Mouse (Mus musculus) embryonic facial prominence, embryonic 14.5 days (tissue): ENCODE data around the gene Camta1. TPM values are rescaled to one million over a fixed set of nuclear protein-coding genes. Genes with fewer than 3 reads are reported as not detected.

Experiments used
- ATAC-seq: fragments of 200-750 bp; cut with Nextera tagmentation; 2 replicates; pipeline ENCODE4 v1.8.0; 2017; ENCODE audit warnings: low read depth, moderate number of reproducible peaks, moderate TSS enrichment
- DNase-seq: peaks from one replicate; pipeline ENCODE4 v3.0.0-alpha.2; 2015; ENCODE audit warnings: low spot score
- H3K27ac ChIP-seq: fragments of 300-500 bp; sonication (generic); replicated peaks from 2 replicates; pipeline ENCODE4 v1.5.1; 2014; ENCODE audit warnings: low read depth, mild to moderate bottlenecking, low read length, moderate library complexity
- H3K27me3 ChIP-seq: fragments of 300-500 bp; sonication (generic); replicated peaks from 2 replicates; pipeline ENCODE4 v1.6.1; 2014; ENCODE audit warnings: low read length; ENCODE audit not compliant: control insufficient read depth, insufficient read depth
- H3K36me3 ChIP-seq: fragments of 300-500 bp; sonication (generic); 2 replicates; pipeline ENCODE4 v1.6.1; 2014; ENCODE audit warnings: low read length, mixed read lengths; ENCODE audit not compliant: control insufficient read depth, insufficient read depth
- H3K4me1 ChIP-seq: fragments of 300-500 bp; sonication (generic); 2 replicates; pipeline ENCODE4 v1.6.1; 2014; ENCODE audit warnings: antibody characterized with exemption, low read length; ENCODE audit not compliant: control insufficient read depth, insufficient read depth
- H3K4me2 ChIP-seq: fragments of 300-500 bp; sonication (generic); 2 replicates; pipeline ENCODE4 v1.6.1; 2014; ENCODE audit warnings: low read depth, mild to moderate bottlenecking, low read length, moderate library complexity, mixed read lengths
- H3K4me3 ChIP-seq: fragments of 300-500 bp; sonication (generic); 2 replicates; pipeline ENCODE4 v1.5.1; 2014; ENCODE audit warnings: low read depth, mild to moderate bottlenecking, low read length
- H3K9ac ChIP-seq: fragments of 300-500 bp; sonication (generic); 2 replicates; pipeline ENCODE4 v1.6.1; 2014; ENCODE audit warnings: low read depth, mild to moderate bottlenecking, low read length, moderate library complexity, mixed read lengths
- H3K9me3 ChIP-seq: fragments of 300-500 bp; sonication (generic); 2 replicates; pipeline ENCODE4 v1.6.1; 2016; ENCODE audit warnings: low read length; ENCODE audit not compliant: control insufficient read depth
- WGBS: fragments of 180-500 bp; shearing (Covaris S2); extraction: QIAGEN DNeasy Blood & Tissue Kit; methylation state at CpG from one replicate; pipeline ENCODE4 v1.1.7; 2014; 5-methylcytosine and 5-hydroxymethylcytosine counted together
- polyA plus RNA-seq: library from polyadenylated mRNA; unstranded; fragments of >200 nt; fragmentation: Nextera tagmentation; extraction: Ambion mirVana; gene quantifications from 2 replicates; pipeline ENCODE4 v1.2.1, GENCODE M21; 2014

The Camta1 gene
- polyA plus RNA-seq, 1 experiment from 2014 or later = 77.3 TPM

DNA sequence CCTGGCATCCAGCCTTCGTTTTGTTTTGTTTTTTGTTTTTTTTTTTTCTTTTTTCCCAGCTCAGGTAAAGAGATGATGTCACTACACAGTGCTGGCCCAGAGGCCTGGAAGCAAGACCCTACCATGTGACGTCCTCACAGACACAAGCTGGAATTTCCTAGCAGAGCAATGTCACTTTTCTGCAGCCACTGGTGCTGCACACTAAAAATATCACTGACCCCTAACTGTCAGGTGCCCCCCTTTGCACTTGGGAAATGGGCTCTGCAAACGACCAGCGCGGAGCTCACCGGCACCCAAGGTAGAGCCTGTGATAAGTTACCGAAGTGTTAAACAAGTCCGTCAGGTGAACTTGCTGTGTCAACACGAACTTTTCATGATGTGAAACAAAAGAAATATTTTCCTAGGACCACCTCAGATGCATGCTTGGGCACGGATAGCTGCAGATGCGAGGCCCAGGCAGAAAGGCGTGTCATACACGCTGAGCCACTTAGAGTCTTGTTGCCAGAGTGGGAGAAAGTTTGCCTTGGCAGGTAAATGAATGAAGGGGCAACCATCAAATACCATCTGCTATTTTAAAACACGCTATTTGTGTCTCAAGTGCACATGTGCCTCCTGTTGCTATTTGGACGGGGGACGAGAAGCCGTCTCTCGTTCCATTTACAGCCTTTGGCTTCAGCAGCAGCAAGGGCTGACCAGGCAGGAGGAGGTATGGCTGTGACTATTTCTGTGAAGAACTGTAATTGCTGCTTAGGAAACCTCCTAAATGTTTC, 765.2 kb downstream of the Camta1 start:
- Histone ChIP-seq H3K27me3 (no peaks in the 10 kb centered on the region), H3K4me3 (no peak overlapping the region), H3K9me3 (no peaks in the 10 kb centered on the region), H3K9ac (no peak overlapping the region), H3K27ac (no peak overlapping the region), H3K36me3 (no peaks in the 10 kb centered on the region), H3K4me2 (no peak overlapping the region), H3K4me1 (no peaks in the 10 kb centered on the region; the same call in 1 of the 2 replicates)
- DNase-seq = no peak
- ATAC-seq = no peak
- WGBS = 77% methylated on average over 18 of the region's 18 CpGs

- Histone ChIP-seq H3K9me3 (no peaks in the 10 kb centered on the region), H3K4me1 (no peaks in the 10 kb centered on the region; the same call in 1 of the 2 replicates), H3K4me2 (no peak overlapping the region), H3K9ac (no peak overlapping the region), H3K27me3 (no peaks in the 10 kb centered on the region), H3K27ac (no peak overlapping the region), H3K4me3 (no peak overlapping the region), H3K36me3 (no peaks in the 10 kb centered on the region)
- 28% methylated on average over 2 of the region's 2 CpGs for WGBS
- DNase-seq (no peak), ATAC-seq (no peak)
Measured at GRCm38 (mm10) chr4:151095207-151095606, 766.5 kb downstream of the Camta1 start.

DNA sequence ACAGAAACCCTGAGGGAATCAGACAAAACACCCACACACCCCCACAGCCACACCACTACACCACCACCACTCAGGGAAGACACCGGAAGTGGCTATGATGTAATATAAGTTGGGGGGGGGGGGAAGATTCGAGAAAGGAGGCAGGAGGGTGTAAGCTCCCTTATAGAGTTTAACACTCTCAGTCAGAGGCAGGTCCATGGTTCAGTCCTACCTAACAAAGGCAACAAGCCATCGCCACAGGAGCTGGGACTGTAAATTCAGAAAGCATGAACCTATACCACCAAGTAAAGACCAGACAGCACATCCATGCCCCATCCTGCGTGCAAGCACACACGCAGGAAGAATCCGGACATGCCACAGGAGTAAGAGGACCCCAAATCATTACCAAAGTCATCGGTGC, 772.4 kb downstream of the Camta1 start, which contains the start of gene Gm13090:
Gene Gm13090 (plus strand): TSS at position 301 of the 400 bp plus-strand sequence.
- H3K27ac ChIP-seq = no peak within 1 kb of the TSS
- H3K4me3 ChIP-seq = no peak within 1 kb of the TSS
- H3K9ac ChIP-seq = peak within 1 kb of the TSS; percentile 34; the same call in 1 of the 2 replicates
- H3K27me3 ChIP-seq = no peaks in the 10 kb centered on the region
- no peaks in the 10 kb centered on the region for H3K9me3 ChIP-seq
- peaks cover 12% of the 10 kb centered on the region; the same call in 1 of the 2 replicates for H3K36me3 ChIP-seq
- H3K4me2 ChIP-seq = no peak within 1 kb of the TSS
- DNase-seq (no peak), ATAC-seq (no peak)
- H3K4me1 ChIP-seq = no peaks in the 10 kb centered on the region
- 89% methylated on average over 7 of the region's 7 CpGs for WGBS

- Histone ChIP-seq H3K9ac (peak overlapping the region; percentile 34; the same call in 1 of the 2 replicates), H3K4me1 (no peaks in the 10 kb centered on the region), H3K27me3 (no peaks in the 10 kb centered on the region), H3K9me3 (no peaks in the 10 kb centered on the region), H3K4me3 (no peak overlapping the region), H3K4me2 (no peak overlapping the region), H3K36me3 (peaks cover 16% of the 10 kb centered on the region; the same call in 1 of the 2 replicates), H3K27ac (no peak overlapping the region)
- ATAC-seq (no peak), DNase-seq (no peak)
- 84% methylated on average over 14 of the region's 14 CpGs for WGBS
Measured at GRCm38 (mm10) chr4:151088819-151089218, 772.9 kb downstream of the Camta1 start.

GRCm38 (mm10) chr4:151087358-151087757, 774.3 kb downstream of the Camta1 start:
- Histone ChIP-seq H3K4me2 (no peak overlapping the region), H3K4me3 (no peak overlapping the region), H3K4me1 (no peaks in the 10 kb centered on the region), H3K9ac (no peak overlapping the region), H3K27ac (no peak overlapping the region), H3K9me3 (no peaks in the 10 kb centered on the region), H3K27me3 (no peaks in the 10 kb centered on the region), H3K36me3 (peaks cover 31% of the 10 kb centered on the region; the same call in 1 of the 2 replicates)
- ATAC-seq (no peak), DNase-seq (no peak)
- WGBS = 97% methylated on average over 1 of the region's 1 CpGs

GRCm38 (mm10) chr4:151083027-151083426, 778.6 kb downstream of the Camta1 start:
- Histone ChIP-seq H3K9ac (no peak overlapping the region), H3K4me3 (no peak overlapping the region), H3K27me3 (no peaks in the 10 kb centered on the region), H3K4me1 (no peaks in the 10 kb centered on the region), H3K36me3 (peaks cover 46% of the 10 kb centered on the region; the same call in 1 of the 2 replicates), H3K27ac (no peak overlapping the region), H3K4me2 (no peak overlapping the region), H3K9me3 (no peaks in the 10 kb centered on the region)
- WGBS = 75% methylated on average over 5 of the region's 5 CpGs
- no peak for ATAC-seq
- no peak for DNase-seq

DNA sequence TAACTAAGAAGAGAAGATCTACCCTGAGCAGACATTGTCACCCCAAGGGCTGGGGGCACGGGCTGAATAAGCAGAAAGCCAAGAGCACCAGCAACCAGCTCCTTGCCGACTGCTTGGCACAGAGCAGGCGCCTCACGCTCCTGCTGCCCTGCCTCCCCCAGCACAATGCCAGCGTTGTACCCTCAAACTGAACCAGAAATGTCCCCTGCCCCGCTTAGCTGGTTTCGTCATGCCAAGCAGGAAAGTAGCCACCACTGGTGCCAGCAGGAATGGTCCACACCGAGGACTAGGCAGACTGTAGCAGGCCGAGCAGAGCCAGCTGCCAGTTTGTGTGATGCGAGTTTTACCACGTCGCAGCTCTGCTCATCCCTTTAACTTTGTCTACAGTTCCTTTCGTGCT, 779.7 kb downstream of the Camta1 start:
- Histone ChIP-seq H3K9ac (no peak overlapping the region), H3K27ac (no peak overlapping the region), H3K4me2 (no peak overlapping the region), H3K4me1 (no peaks in the 10 kb centered on the region), H3K36me3 (peaks cover 55% of the 10 kb centered on the region), H3K9me3 (no peaks in the 10 kb centered on the region), H3K27me3 (no peaks in the 10 kb centered on the region), H3K4me3 (no peak overlapping the region)
- 92% methylated on average over 13 of the region's 13 CpGs for WGBS
- ATAC-seq (no peak), DNase-seq (no peak)

- Histone ChIP-seq H3K4me3 (no peak overlapping the region), H3K4me1 (no peaks in the 10 kb centered on the region), H3K9me3 (no peaks in the 10 kb centered on the region), H3K4me2 (no peak overlapping the region), H3K27me3 (no peaks in the 10 kb centered on the region), H3K9ac (no peak overlapping the region), H3K36me3 (peaks cover 57% of the 10 kb centered on the region), H3K27ac (no peak overlapping the region)
- WGBS = 78% methylated on average over 2 of the region's 2 CpGs
- DNase-seq = no peak
- ATAC-seq = no peak
Measured at GRCm38 (mm10) chr4:151081355-151081754, 780.3 kb downstream of the Camta1 start.

GRCm38 (mm10) chr4:151074817-151075216, 786.9 kb downstream of the Camta1 start:
- no peaks in the 10 kb centered on the region for H3K27me3 ChIP-seq
- WGBS = 92% methylated on average over 15 of the region's 15 CpGs
- no peaks in the 10 kb centered on the region for H3K9me3 ChIP-seq
- H3K27ac ChIP-seq = no peak overlapping the region
- DNase-seq = no peak
- H3K4me1 ChIP-seq = no peaks in the 10 kb centered on the region
- H3K36me3 ChIP-seq = peaks cover 47% of the 10 kb centered on the region
- ATAC-seq = no peak
- H3K4me3 ChIP-seq = no peak overlapping the region
- H3K9ac ChIP-seq = no peak overlapping the region
- no peak overlapping the region for H3K4me2 ChIP-seq
